Mouse (Mus musculus): ENCODE results near the gene Shroom1.

Shroom1 gene

DNA sequence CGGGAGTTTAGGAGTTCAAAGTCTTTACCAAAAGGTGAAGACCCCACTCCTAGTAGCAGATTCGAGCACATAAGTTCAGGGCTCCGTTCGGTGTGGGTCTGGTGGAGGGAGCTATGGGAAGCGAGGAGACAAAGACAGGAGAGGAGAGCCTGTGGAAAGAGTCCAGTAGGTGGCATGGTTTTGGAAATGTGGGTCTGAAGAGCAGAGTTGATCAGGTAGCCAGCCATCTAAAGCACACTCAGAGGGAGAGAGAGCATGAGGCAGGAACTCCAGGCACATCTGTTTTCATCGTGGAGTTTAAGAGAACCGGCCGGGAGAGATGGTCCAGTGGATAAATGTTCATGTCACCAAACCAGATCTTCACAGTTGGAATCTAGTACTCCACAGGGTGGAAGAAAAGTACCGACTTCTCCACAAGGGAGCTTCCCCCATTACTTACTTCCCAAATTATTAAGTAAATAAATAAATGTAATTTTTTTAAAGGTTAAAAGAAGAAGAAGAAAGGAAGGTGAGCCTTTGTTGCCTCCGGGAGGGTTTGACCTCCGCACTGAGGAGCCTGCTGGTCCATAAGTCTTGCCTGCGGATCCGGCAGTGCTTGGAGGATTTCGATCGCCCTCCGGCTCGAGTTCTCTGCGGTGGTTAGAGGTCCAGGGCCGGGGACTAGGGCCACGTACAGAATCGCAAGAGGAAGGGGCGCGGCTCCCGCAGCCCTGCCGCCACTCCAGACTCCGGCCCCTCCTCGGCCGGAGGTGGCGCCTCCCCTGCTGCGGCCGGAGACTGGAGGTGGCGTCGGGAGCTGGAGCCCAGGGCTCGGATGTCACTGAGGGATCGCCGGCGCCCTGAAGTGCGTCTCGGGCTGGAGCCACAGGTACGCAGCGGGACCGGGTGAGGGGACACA lies at the start of gene Shroom1, which contains the start of gene Gm10447:
TSS of gene Shroom1 (plus strand) at position 732 of the 898 bp plus-strand sequence.
TSS of gene Gm10447 (minus strand) at position 637 of the 898 bp plus-strand sequence.
- POLR2A ChIA-PET, result interaction anchor here in 3 of 4 experiments (0.6 to 3.5 kb wide), 21 partner anchors 9 to 200 kb away, joined by 3 to 20 read pairs (median 4); partner anchors contain the start of genes Gdf9 (in 2 of the 3), Uqcrq (in 2 of the 3), Gm9837 (in 1 of the 3) and Gm9945 (in 1 of the 3)
- CTCF ChIA-PET, result interaction anchor here (0.6 to 3.7 kb wide), 36 partner anchors 8 to 293 kb away, joined by 3 to 56 read pairs (median 4); partner anchors contain the start of genes Gm9837 (in 3 of the 4), Gdf9 (in 1 of the 4), Gm9945 (in 1 of the 4) and Sowaha (in 1 of the 4)

DNA sequence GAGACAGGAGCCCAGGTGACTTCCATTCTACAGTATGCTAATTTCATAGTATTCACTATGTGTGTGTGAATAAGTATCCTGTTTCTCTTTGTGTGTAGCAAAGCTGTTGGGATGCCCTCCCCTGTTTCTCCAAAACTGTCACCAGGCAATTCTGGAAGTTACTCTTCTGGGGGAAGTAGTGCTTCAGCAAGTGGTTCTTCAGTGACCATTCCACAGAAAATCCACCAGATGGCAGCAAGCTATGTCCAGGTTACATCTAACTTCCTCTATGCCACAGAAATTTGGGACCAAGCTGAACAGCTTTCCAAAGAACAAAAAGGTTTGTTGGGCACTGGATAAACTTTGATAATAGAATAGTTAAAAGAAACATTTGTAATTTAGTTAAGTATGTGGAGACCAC lies 45.3 kb upstream of the Shroom1 start:
- CTCF ChIA-PET, result interaction anchor here (0.6 to 1.5 kb wide), 17 partner anchors 8 to 185 kb away, joined by 3 to 7 read pairs (median 4); partner anchors contain the start of genes Gdf9 (in 2 of the 4), Uqcrq (in 2 of the 4), Gm10447 (in 1 of the 4) and Shroom1 (in 1 of the 4)
- POLR2A ChIA-PET, result interaction anchor here in 3 of 4 experiments (0.6 to 4.8 kb wide), 11 partner anchors 12 to 153 kb away, joined by 3 to 25 read pairs (median 3); partner anchors contain the start of genes Gdf9 (in 2 of the 3) and Uqcrq (in 2 of the 3)

DNA sequence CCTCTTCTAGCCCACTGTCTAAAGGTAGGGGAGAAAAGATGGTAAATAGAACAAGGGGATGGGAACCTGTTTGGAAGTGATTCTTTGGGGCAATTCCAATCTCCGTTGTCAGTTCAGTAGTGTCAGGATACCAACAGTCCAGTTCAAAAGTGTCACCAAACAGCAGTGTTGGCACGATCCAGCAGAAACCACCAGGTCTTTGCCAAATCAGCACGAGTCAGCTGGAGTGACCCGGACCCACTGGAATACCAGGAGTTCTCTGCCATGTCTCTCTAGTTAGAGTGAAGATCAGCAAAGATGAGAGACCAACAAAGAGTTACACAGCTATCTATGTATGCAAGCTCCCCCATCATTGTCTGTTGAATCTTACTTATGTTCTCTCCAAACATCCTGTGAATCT lies 43.1 kb upstream of the Shroom1 start:
- POLR2A ChIA-PET, result interaction anchor here in 2 of 4 experiments (0.8 to 6.0 kb wide), 3 partner anchors 14 to 17 kb away, joined by 3 to 31 read pairs (median 12); partner anchors contain the start of genes Gdf9 (in 2 of the 2) and Uqcrq (in 2 of the 2)
- CTCF ChIA-PET, result no interaction called here

DNA sequence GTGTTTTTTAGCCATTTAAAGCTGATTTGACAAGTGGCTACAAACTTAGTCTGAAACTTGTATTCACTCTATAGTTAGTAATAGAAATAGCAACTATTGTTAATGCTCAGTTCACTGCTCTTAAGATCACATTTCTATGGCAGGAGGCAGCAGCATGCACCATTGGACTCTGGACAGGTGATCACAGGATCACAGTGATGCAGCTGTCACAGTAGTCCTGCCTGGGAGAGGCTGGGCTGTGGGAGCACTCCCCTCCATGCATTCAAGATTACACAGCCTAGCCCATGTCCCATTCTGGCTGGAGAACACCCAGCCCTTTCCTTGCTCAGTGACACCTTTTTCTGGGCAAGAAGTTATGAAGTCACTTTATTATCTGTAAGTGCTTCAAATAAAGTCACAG lies 39.0 kb upstream of the Shroom1 start:
- CTCF ChIA-PET, result interaction anchor here in 1 of 4 experiments (1.1 kb wide), 1 partner anchor 49 kb away, joined by 3 read pairs; no protein-coding TSS in a partner anchor
- POLR2A ChIA-PET, result interaction anchor here in 2 of 4 experiments (0.7 to 6.0 kb wide), 6 partner anchors 11 to 74 kb away, joined by 3 to 31 read pairs (median 4); partner anchors contain the start of genes Gdf9 (in 1 of the 2) and Uqcrq (in 1 of the 2)

DNA sequence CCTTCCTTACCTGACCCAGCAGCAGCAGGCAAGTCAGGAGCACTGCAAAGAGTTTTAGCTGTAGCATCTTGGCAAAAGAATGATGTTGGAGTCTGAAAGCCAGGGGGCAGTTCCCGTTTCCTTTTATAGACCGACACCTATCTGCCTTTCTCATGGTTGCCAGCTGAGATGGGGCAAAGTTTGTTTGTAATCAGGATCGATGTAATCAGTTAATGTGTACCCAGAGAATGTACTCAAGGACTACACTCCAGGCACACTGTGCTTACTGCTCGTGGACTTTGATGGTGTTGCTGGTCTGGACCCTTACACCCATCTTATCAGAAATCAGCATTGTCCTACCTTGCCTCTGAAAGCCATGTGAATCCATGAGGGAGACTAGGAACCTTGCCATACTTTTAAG lies 34.0 kb upstream of the Shroom1 start, which contains the start of gene Leap2:
TSS of gene Leap2 (minus strand) at position 135 of the 400 bp plus-strand sequence.
- ChIA-PET CTCF (no interaction called here), POLR2A (interaction anchor here in 3 of 4 experiments (0.6 to 1.6 kb wide), 7 partner anchors 8 to 151 kb away, joined by 3 to 5 read pairs (median 3); partner anchors contain the start of genes Gdf9 (in 1 of the 3) and Uqcrq (in 1 of the 3))

DNA sequence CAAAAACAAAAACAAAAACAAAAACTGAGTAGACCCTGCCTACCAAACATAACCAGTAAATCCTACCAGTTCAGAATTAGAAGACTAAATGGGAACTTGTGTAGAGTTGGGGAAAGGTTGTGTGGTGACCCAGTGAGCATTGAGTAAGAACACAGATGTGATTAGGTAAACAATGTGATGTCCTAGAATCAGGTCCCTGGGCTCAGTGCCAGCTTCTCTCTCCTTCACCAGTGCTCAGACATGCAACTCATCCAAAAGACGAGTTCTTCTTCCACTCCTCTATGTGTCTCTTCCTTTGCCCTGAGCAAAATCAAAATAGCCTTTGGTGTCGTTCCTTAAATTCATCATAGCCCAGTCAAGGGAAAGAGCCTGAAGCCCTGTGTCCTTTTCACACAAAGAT lies 32.2 kb upstream of the Shroom1 start:
- POLR2A ChIA-PET, result interaction anchor here in 1 of 4 experiments (0.8 to 2.1 kb wide), 4 partner anchors 26 to 124 kb away, joined by 3 to 7 read pairs (median 6); no protein-coding TSS in a partner anchor

DNA sequence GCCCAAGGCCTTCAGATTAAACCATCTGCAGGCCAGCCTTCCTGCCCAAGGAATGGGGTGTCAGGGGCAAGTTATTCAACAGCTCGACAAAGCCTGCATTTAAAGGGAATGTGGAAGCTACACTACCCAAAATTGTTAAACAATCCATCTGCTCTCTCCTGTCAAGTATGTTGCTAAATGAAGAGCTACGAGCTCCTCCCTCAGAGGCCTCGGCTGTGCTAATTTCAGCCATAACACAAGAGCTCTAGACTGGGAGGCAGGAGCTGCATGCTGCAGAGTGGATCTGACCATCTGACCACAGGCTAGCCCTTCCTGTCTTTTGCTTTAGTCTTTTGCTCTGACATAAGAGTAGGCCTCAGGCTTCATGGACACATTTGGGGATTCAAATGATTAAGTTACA lies 31.8 kb upstream of the Shroom1 start:
- POLR2A ChIA-PET, result interaction anchor here in 1 of 4 experiments (1.2 to 2.1 kb wide), 3 partner anchors 25 to 72 kb away, joined by 3 to 7 read pairs (median 6); no protein-coding TSS in a partner anchor
- CTCF ChIA-PET, result interaction anchor here in 1 of 4 experiments (0.6 kb wide), 2 partner anchors 42 to 196 kb away, joined by 3 read pairs; no protein-coding TSS in a partner anchor

More for the DNA sequence above, 32.2 kb upstream of the Shroom1 start:
- CTCF ChIA-PET, result no interaction called here

DNA sequence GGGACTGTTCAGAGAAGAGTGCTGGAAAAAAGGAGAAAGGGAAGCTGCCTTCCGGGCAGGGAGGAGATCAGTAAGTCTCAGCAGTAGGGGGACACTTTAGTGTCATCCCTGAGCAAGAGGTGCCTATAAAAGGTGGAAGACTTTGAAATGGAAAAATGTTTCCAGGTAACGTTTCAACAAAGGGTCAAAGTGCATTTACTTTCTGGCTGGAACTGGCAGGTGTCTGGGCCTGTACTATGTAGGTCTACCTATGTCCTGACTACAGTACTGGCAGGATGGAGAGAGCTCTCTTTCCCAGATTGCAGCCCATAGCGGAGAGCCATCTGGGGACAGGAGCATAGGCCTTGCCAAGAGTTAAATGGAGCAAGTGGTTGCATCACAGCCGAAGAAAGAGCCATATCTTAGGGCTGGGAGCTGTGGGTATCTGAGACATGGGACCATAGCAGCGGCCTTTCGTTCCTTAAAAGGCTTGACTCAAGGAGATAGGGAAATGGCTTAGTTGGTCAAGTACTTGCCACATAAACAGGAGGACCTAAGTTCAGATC lies 31.2 kb upstream of the Shroom1 start:
- ChIA-PET POLR2A (interaction anchor here in 2 of 4 experiments (0.6 to 2.1 kb wide), 7 partner anchors 9 to 337 kb away, joined by 3 to 7 read pairs (median 3); no protein-coding TSS in a partner anchor), CTCF (interaction anchor here in 2 of 4 experiments (0.6 to 1.3 kb wide), 4 partner anchors 14 to 195 kb away, joined by 3 to 4 read pairs (median 3); no protein-coding TSS in a partner anchor)

DNA sequence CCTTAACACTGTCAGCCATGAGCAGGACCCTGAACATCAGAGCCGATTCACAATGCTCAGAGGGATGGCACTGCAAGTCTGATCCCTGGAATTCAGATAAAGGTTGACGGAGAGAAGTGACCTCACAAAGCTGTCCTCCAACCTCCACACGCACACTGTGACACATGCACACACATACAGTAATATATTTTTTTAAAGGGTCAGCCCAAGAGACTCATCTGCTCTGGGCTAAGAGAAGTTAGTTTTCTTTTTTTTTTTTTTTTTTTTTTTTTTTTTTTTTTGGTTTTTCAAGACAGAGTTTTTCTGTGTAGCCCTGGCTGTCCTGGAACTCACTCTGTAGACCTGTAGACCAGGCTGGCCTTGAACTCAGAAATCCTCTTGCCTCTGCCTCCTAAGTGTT lies 30.1 kb upstream of the Shroom1 start:
- POLR2A ChIA-PET, result interaction anchor here in 2 of 4 experiments (0.7 to 4.9 kb wide), 16 partner anchors 8 to 1820 kb away, joined by 3 to 18 read pairs (median 4); partner anchors contain the start of genes Hnrnpab (in 1 of the 2) and Hspa4 (in 1 of the 2)
- CTCF ChIA-PET, result interaction anchor here in 1 of 4 experiments (1.3 kb wide), 1 partner anchor 13 kb away, joined by 3 read pairs; no protein-coding TSS in a partner anchor

DNA sequence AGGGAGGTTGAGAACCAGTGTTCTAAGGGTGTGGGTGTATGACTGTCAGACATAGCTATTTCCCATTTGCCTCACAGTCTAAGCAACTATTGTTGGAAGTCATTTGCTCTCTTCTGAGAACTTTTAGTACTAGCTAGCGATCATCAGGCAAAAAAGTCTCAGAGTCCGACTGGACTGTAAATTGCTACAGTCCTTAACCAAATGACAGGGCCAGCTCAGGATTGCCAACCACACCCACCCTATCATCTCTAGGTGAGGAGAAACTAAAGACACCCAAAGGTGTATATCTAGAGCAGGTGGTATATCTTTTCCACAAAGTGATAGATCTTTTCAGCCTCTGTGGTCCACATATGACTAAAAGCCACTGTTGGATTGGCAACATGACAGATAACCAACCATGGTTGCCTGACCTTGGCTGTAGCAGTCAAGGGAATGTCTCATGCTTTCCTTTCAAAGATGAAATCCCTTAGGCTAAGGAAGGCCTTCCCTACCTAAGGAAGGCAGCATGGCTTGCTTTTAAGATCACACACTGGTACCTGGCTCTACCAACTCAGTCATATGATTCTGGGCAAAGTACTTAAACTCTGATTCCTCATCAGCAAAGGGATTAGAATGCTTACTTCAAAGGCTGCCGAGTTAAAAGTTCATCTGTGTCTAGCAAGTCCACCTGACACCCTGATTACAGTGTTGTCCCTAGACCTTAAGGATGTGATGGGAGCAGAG lies 28.9 kb upstream of the Shroom1 start:
- CTCF ChIA-PET, result no interaction called here
- POLR2A ChIA-PET, result interaction anchor here in 2 of 4 experiments (0.6 to 4.9 kb wide), 12 partner anchors 8 to 129 kb away, joined by 3 to 18 read pairs (median 4); partner anchors contain the start of gene Hspa4 (in 2 of the 2)

DNA sequence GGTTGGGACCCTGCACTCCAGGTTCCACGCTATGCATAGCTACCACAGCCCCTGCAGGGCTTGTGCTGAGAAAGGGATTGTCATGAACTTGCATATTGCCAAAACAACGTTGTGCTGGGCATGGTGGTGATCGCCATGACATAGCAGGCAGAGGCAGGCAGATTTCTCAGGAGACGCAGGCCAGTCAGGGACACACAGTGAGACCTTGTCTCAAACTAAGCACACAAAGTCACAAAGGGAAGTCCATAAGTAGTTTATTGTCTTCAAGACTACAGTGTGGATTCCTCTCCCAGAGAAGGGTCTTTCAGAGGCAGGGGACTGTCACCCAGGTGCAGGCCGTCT lies 28.3 kb upstream of the Shroom1 start:
- CTCF ChIA-PET, result interaction anchor here in 1 of 4 experiments (0.6 kb wide), 1 partner anchor 88 kb away, joined by 4 read pairs; no protein-coding TSS in a partner anchor
- POLR2A ChIA-PET, result interaction anchor here in 2 of 4 experiments (0.7 to 4.9 kb wide), 8 partner anchors 10 to 1823 kb away, joined by 3 to 24 read pairs (median 6); no protein-coding TSS in a partner anchor

DNA sequence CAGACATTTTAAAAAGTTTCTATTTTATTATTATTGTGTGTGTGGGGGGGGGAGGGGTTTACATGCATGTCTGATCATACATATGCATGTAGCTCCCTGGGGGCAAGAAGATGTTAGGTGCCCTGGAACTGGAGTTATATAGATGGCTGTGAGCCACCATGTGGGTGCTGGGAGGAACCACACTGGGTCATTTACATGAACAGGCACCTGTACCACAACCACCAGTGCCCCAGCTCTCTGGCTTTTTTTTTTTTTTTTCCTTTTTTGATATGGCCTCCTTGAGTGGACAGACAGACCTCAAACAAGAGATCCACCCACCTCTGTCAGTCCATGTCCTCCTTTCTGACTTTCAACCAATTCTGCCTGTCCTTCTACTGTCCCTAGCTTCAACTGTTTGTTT lies 27.8 kb upstream of the Shroom1 start:
- POLR2A ChIA-PET, result interaction anchor here in 2 of 4 experiments (0.7 to 4.9 kb wide), 11 partner anchors 9 to 1824 kb away, joined by 3 to 24 read pairs (median 7); no protein-coding TSS in a partner anchor
- CTCF ChIA-PET, result interaction anchor here in 2 of 4 experiments (0.6 to 0.7 kb wide), 2 partner anchors 58 to 88 kb away, joined by 3 to 4 read pairs; no protein-coding TSS in a partner anchor

DNA sequence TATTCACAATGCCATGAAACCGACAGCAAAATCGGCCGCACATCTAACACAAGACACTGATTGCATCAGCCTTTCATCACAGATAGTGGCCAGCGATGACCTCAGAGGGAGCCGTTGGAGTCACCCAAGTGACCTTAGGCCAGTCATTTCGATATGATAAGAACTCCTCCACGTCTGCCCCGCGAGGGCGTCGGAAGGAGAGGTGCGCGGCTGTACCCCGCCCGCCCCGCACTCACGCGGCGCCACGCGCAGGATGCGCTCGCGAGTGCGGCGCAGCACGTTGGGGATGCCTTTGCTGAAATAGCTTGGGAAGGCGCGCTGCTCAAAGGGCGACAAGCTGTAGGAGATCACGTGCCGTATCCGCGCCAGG lies 26.7 kb upstream of the Shroom1 start:
- POLR2A ChIA-PET, result interaction anchor here (0.6 to 4.9 kb wide), 81 partner anchors 8 to 1991 kb away, joined by 3 to 33 read pairs (median 4); partner anchors contain the start of genes Hspa4 (in 3 of the 4), Zcchc10 (in 3 of the 4), Slc22a21 (in 2 of the 4) and Gm10447 (in 1 of the 4)

DNA sequence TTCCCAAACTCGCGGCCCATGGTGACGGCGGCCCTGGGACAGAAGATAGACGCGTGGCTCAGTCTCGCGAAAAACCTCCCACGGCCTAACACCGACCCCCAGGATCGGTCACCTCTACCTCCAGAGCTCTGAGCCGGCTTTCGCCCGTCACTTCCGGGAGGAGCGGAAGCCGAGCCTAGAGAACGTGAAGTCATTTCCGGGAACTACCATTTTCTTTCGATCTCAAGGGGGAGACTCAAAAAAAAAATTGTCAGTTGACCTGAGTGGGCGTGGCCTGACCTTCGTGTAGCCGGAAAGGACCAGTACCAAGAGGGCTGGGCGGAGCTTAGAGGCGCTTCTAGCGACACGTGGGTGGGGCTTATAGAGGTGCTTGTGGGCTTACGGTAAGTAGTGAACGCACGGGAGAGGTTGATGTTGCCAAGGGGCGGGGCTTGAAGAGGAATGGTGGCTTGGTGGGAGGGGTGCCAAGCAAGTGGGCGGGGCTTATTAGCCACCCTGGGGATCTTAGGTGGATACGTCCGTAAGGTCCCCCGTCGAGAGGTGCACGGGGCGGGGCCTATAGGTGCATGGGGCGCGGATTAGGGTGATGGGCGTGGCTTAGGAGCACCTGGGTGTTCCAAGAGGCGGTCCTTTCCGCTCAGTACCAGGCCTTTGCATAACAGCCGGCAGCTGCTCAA lies 26.2 kb upstream of the Shroom1 start, which contains the start of the genes Uqcrq and Gdf9:
TSS of gene Uqcrq (minus strand) at position 162 of the 677 bp plus-strand sequence.
TSS of gene Gdf9 (plus strand) at position 354 of the 677 bp plus-strand sequence.
- POLR2A ChIA-PET, result interaction anchor here (0.6 to 4.9 kb wide), 98 partner anchors 9 to 1990 kb away, joined by 3 to 33 read pairs (median 4); partner anchors contain the start of genes Hspa4 (in 3 of the 4), Zcchc10 (in 3 of the 4), Slc22a21 (in 2 of the 4) and Gm10447 (in 1 of the 4)
- CTCF ChIA-PET, result interaction anchor here (0.5 to 2.2 kb wide), 26 partner anchors 9 to 1035 kb away, joined by 3 to 13 read pairs (median 4); partner anchors contain the start of genes Gm9837 (in 2 of the 4) and 9530068E07Rik (in 1 of the 4)

More for the DNA sequence above, 26.7 kb upstream of the Shroom1 start:
- CTCF ChIA-PET, result interaction anchor here (0.6 to 2.2 kb wide), 18 partner anchors 10 to 1034 kb away, joined by 3 to 13 read pairs (median 4); partner anchors contain the start of genes Gm9837 (in 2 of the 4) and 9530068E07Rik (in 1 of the 4)

DNA sequence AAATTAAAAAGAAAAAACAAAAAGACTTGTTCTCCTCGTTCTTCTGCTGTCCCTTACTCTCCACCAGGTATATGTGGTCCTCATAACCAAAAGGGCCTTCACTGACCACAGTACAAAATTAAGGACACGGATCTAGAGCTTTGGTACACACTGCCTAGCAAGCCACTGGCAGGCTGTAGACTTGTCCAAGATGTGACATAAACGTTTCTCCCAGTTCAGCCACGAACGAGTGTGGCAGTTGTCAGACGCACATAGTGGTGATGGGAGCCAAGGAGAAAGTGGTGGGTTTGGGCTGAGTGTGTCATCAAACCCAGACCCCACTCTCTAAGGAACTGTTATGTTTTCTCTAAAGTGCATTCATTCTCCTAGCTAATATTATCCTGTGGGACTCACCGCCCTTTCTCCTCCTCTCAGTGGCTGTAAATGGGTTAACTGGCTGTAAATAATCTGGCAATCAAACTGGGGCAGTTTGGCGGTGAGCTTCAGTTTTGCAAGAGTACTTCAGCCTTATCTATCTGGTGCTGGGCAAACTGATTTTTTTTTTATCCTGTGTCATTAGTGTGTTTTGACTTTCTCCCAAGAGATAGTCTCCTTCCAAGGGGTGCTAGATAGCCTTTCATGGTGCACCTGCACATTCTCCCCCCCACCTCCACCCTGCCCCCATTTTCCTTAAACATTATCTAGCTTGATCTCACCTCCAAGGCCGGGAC lies 25.5 kb upstream of the Shroom1 start:
- CTCF ChIA-PET, result interaction anchor here (0.5 to 2.2 kb wide), 22 partner anchors 9 to 306 kb away, joined by 3 to 13 read pairs (median 4); partner anchors contain the start of genes Gm9837 (in 2 of the 4), Gm10447 (in 1 of the 4) and Shroom1 (in 1 of the 4)
- POLR2A ChIA-PET, result interaction anchor here in 3 of 4 experiments (0.5 to 3.8 kb wide), 81 partner anchors 8 to 1333 kb away, joined by 3 to 33 read pairs (median 4); partner anchors contain the start of genes Hspa4 (in 3 of the 3), Slc22a21 (in 2 of the 3), Zcchc10 (in 2 of the 3) and Gm10447 (in 1 of the 3)

Measured in embryonic stem cell, embryonic (primary cell).